ENCODE assay signal across 8 mouse cellular contexts in the genomic region with DNA sequence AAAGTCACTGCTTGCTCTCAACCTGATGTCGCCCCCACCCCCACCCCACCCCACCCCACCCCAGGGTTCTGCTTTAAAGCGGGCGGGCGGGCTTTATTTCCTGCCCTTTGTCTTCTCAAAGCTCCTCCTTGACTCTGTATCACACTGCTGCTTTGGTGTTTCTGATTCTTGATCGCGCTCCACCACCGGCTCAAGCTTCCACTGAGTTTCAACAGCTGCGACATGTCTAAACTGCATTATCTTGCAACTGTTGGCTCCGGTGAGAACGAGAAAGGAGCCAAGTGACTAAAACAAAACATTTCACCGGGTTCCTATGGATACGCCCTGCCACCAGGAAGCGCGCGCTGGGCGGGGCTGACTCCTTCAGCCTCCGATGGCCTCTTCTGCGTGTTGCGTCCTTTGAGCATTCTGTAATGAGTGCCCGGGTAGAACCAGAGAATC. TPM values are rescaled to one million over a fixed set of nuclear protein-coding genes. Genes with fewer than 3 reads are reported as not detected.
DNase-seq lines count a peak whose midpoint lies in the region; ATAC-seq and TF ChIP-seq lines count a peak whose summit lies in the region.

No protein-coding gene starts in this region.

- peak; percentile 85 for ATAC-seq in G1E (ENCODE audit: extremely low read depth, insufficient number of reproducible peaks, low FRiP score, poor library complexity, severe bottlenecking)
- ATAC-seq in heart, embryonic 13.5 days (ENCODE audit: extremely low read depth, insufficient number of reproducible peaks, low FRiP score, low TSS enrichment) = no peak
- ATAC-seq in kidney, embryonic 14.5 days (ENCODE audit: low FRiP score, low TSS enrichment) = peak; percentile 89
- ATAC-seq in lung, embryonic 15.5 days (ENCODE audit: borderline replicate concordance, extremely low read depth, low FRiP score, low TSS enrichment) = peak; percentile 81; the same call in 1 of the 2 replicates
- peak; percentile 94 for ATAC-seq in neural tube, embryonic 14.5 days (ENCODE audit: low read depth)

- peak overlapping the region; percentile 79 for H3K9ac ChIP-seq in heart, embryonic 13.5 days
- H3K9ac ChIP-seq in kidney, embryonic 14.5 days (ENCODE audit: low read depth, low read length) = peak overlapping the region; percentile 60
- H3K9ac ChIP-seq in lung, embryonic 15.5 days = peak overlapping the region; percentile 34
- peak overlapping the region; percentile 53 for H3K9ac ChIP-seq in neural tube, embryonic 14.5 days (replicated peaks; ENCODE audit: low read depth, low read length)

- no peaks in the 10 kb centered on the region for H3K27me3 ChIP-seq in G1E (ENCODE audit: insufficient read depth, low read length)
- H3K27me3 ChIP-seq in heart, embryonic 13.5 days (replicated peaks) = no peaks in the 10 kb centered on the region
- H3K27me3 ChIP-seq in kidney, embryonic 14.5 days (ENCODE audit: control insufficient read depth, insufficient read depth, low read length) = no peaks in the 10 kb centered on the region
- H3K27me3 ChIP-seq in lung, embryonic 15.5 days = no peaks in the 10 kb centered on the region
- H3K27me3 ChIP-seq in neural tube, embryonic 14.5 days (ENCODE audit: control insufficient read depth, insufficient read depth, low read length) = no peaks in the 10 kb centered on the region

- H3K9me3 ChIP-seq in G1E (replicated peaks) = no peaks in the 10 kb centered on the region
- H3K9me3 ChIP-seq in heart, embryonic 13.5 days = no peaks in the 10 kb centered on the region
- H3K9me3 ChIP-seq in kidney, embryonic 14.5 days (ENCODE audit: control insufficient read depth, low read length) = no peaks in the 10 kb centered on the region
- no peaks in the 10 kb centered on the region for H3K9me3 ChIP-seq in lung, embryonic 15.5 days
- no peaks in the 10 kb centered on the region for H3K9me3 ChIP-seq in neural tube, embryonic 14.5 days (ENCODE audit: control insufficient read depth, low read length)

- H3K27ac ChIP-seq in embryonic fibroblast, embryonic 13.5 days (ENCODE audit: insufficient read depth, low read length) = no peak overlapping the region
- H3K27ac ChIP-seq in heart, embryonic 13.5 days (replicated peaks) = peak overlapping the region; percentile 84
- peak overlapping the region; percentile 33; the same call in 1 of the 2 replicates for H3K27ac ChIP-seq in kidney, embryonic 14.5 days (ENCODE audit: low read depth, low read length)
- H3K27ac ChIP-seq in lung, embryonic 15.5 days = peak overlapping the region; percentile 79
- H3K27ac ChIP-seq in neural tube, embryonic 14.5 days (ENCODE audit: low read depth, low read length) = peak overlapping the region; percentile 82

- WGBS in heart, embryonic 13.5 days = 1% methylated on average over 20 of the region's 20 CpGs
- under 1% methylated on average over 20 of the region's 20 CpGs for WGBS in kidney, embryonic 14.5 days
- under 1% methylated on average over 20 of the region's 20 CpGs for whole genome bisulfite sequencing in lung, embryonic 15.5 days
- WGBS in neural tube, embryonic 14.5 days = under 1% methylated on average over 20 of the region's 20 CpGs

- DNase-seq in G1E (ENCODE audit: low spot score) = peak; percentile 82
- DNase-seq in brain, embryonic 14.5 days (ENCODE audit: low read depth) = peak; percentile 84
- peak; percentile 69 to 71 for DNase-seq in thymus, postnatal 36 days

- H3K4me3 ChIP-seq in G1E (ENCODE audit: low read depth, low read length) = peak overlapping the region; percentile 71
- H3K4me3 ChIP-seq in embryonic fibroblast, embryonic 13.5 days (ENCODE audit: insufficient read depth, low read length) = peak overlapping the region; percentile 57
- H3K4me3 ChIP-seq in heart, embryonic 13.5 days = peak overlapping the region; percentile 65
- peak overlapping the region; percentile 51 for H3K4me3 ChIP-seq in kidney, embryonic 14.5 days (ENCODE audit: low read length)
- H3K4me3 ChIP-seq in lung, embryonic 15.5 days = peak overlapping the region; percentile 51
- H3K4me3 ChIP-seq in neural tube, embryonic 14.5 days (ENCODE audit: low read depth, low read length) = peak overlapping the region; percentile 44

- TF ChIP-seq POLR2A in brain, embryonic 14.5 days (IDR thresholded peaks at IDR 0.05; ENCODE audit: borderline replicate concordance, extremely low read depth, insufficient read depth, insufficient read length, poor library complexity, severe bottlenecking) = no peak
- no peak for TF ChIP-seq POLR2A in embryonic fibroblast, embryonic 13.5 days (IDR thresholded peaks at IDR 0.05; ENCODE audit: low read depth, low read length)

- H3K4me1 ChIP-seq in G1E (ENCODE audit: insufficient read depth, low read depth, low read length) = peaks cover 49% of the 10 kb centered on the region
- peaks cover 2% of the 10 kb centered on the region; the same call in 1 of the 2 replicates for H3K4me1 ChIP-seq in embryonic fibroblast, embryonic 13.5 days (ENCODE audit: control insufficient read depth, insufficient read depth, low read length)
- H3K4me1 ChIP-seq in heart, embryonic 13.5 days = peaks cover 9% of the 10 kb centered on the region
- no peaks in the 10 kb centered on the region for H3K4me1 ChIP-seq in kidney, embryonic 14.5 days (ENCODE audit: control insufficient read depth, insufficient read depth, low read length)
- H3K4me1 ChIP-seq in lung, embryonic 15.5 days = peaks cover 3% of the 10 kb centered on the region; the same call in 1 of the 2 replicates
- no peaks in the 10 kb centered on the region for H3K4me1 ChIP-seq in neural tube, embryonic 14.5 days (ENCODE audit: control insufficient read depth, insufficient read depth, low read length)

- no peak for TF ChIP-seq CTCF in G1E (IDR thresholded peaks at IDR 0.05; ENCODE audit: low read depth, low read length)
- TF ChIP-seq CTCF in brain, embryonic 14.5 days (IDR thresholded peaks at IDR 0.05; ENCODE audit: borderline replicate concordance, extremely low read depth, insufficient read depth, insufficient read length) = no peak
- no peak for TF ChIP-seq CTCF in embryonic fibroblast, embryonic 13.5 days (IDR thresholded peaks at IDR 0.05; ENCODE audit: borderline replicate concordance, insufficient read depth, low read length)

- peak overlapping the region; percentile 92 for H3K4me2 ChIP-seq in heart, embryonic 13.5 days
- H3K4me2 ChIP-seq in kidney, embryonic 14.5 days (replicated peaks; ENCODE audit: low read depth, low read length) = peak overlapping the region; percentile 50
- H3K4me2 ChIP-seq in lung, embryonic 15.5 days = peak overlapping the region; percentile 83
- peak overlapping the region; percentile 72 for H3K4me2 ChIP-seq in neural tube, embryonic 14.5 days (ENCODE audit: low read depth, low read length)

- no peaks in the 10 kb centered on the region for H3K36me3 ChIP-seq in G1E (replicated peaks)
- H3K36me3 ChIP-seq in heart, embryonic 13.5 days = no peaks in the 10 kb centered on the region
- H3K36me3 ChIP-seq in kidney, embryonic 14.5 days (ENCODE audit: control insufficient read depth, insufficient read depth, low read length) = no peaks in the 10 kb centered on the region
- H3K36me3 ChIP-seq in lung, embryonic 15.5 days = no peaks in the 10 kb centered on the region
- no peaks in the 10 kb centered on the region for H3K36me3 ChIP-seq in neural tube, embryonic 14.5 days (ENCODE audit: control insufficient read depth, insufficient read depth, low read length)

RNA-seq across cellular contexts. Expression of a gene that starts 43.2 kb away (rescaled TPM):
- total RNA-seq in G1E (2014; fragmentation: Nextera tagmentation) = 18.6 and 21.1 TPM in 2 replicates
- total RNA-seq in G1E (2017) = 23.0 and 25.0 TPM in 2 replicates
- polyA plus RNA-seq in G1E (2012) = 9.6 and 10.1 TPM in 2 replicates
- polyA plus RNA-seq in brain, embryonic 14.5 days (2012; rRNA removed) = 26.5 and 26.6 TPM in 2 replicates
- polyA plus RNA-seq in embryonic fibroblast, embryonic 13.5 days (2011; ENCODE audit: insufficient read length, low read depth, missing spikeins) = 36.4 and 38.2 TPM in 2 replicates
- polyA plus RNA-seq in heart, embryonic 13.5 days (2015; fragmentation: Nextera tagmentation; extraction: Ambion mirVana) = 40.5 and 41.9 TPM in 2 replicates
- 41.3 and 55.5 TPM in 2 replicates for polyA plus RNA-seq in kidney, embryonic 14.5 days (2014; fragmentation: Nextera tagmentation; extraction: Ambion mirVana)
- polyA plus RNA-seq in lung, embryonic 15.5 days (2015; fragmentation: Nextera tagmentation; extraction: Ambion mirVana) = 60.6 and 60.8 TPM in 2 replicates
- polyA plus RNA-seq in neural tube, embryonic 14.5 days (2014; fragmentation: Nextera tagmentation; extraction: Ambion mirVana) = 47.6 and 51.5 TPM in 2 replicates

RNA-seq across cellular contexts. Expression of a gene that starts 47.6 kb away (rescaled TPM):
- 20.0 and 29.9 TPM in 2 replicates for total RNA-seq in G1E (2014; fragmentation: Nextera tagmentation)
- 8.5 and 12.2 TPM in 2 replicates for total RNA-seq in G1E (2017)
- polyA plus RNA-seq in G1E (2012) = 3.1 and 6.5 TPM in 2 replicates
- 17.6 and 20.3 TPM in 2 replicates for polyA plus RNA-seq in brain, embryonic 14.5 days (2012; rRNA removed)
- 38.8 TPM in 2 replicates for polyA plus RNA-seq in embryonic fibroblast, embryonic 13.5 days (2011; ENCODE audit: insufficient read length, low read depth, missing spikeins)
- 29.2 and 30.1 TPM in 2 replicates for polyA plus RNA-seq in heart, embryonic 13.5 days (2015; fragmentation: Nextera tagmentation; extraction: Ambion mirVana)
- polyA plus RNA-seq in kidney, embryonic 14.5 days (2014; fragmentation: Nextera tagmentation; extraction: Ambion mirVana) = 33.0 and 35.3 TPM in 2 replicates
- polyA plus RNA-seq in lung, embryonic 15.5 days (2015; fragmentation: Nextera tagmentation; extraction: Ambion mirVana) = 35.5 and 35.7 TPM in 2 replicates
- 14.4 and 19.8 TPM in 2 replicates for polyA plus RNA-seq in neural tube, embryonic 14.5 days (2014; fragmentation: Nextera tagmentation; extraction: Ambion mirVana)

RNA-seq across cellular contexts. Expression of a gene that starts 56.7 kb away (rescaled TPM):
- total RNA-seq in G1E (2014; fragmentation: Nextera tagmentation) (3.0 and 4.6 TPM in 2 replicates), G1E (2017) (1.2 and 1.3 TPM in 2 replicates)
- polyA plus RNA-seq in G1E (2012) = 9.0 and 10.9 TPM in 2 replicates
- polyA plus RNA-seq in brain, embryonic 14.5 days (2012; rRNA removed) = 28.5 and 31.1 TPM in 2 replicates
- 0.14 TPM in 1 of 2 replicates, not detected in the other for polyA plus RNA-seq in embryonic fibroblast, embryonic 13.5 days (2011; ENCODE audit: insufficient read length, low read depth, missing spikeins)
- 0.05 and 0.06 TPM in 2 replicates for polyA plus RNA-seq in heart, embryonic 13.5 days (2015; fragmentation: Nextera tagmentation; extraction: Ambion mirVana)
- polyA plus RNA-seq in kidney, embryonic 14.5 days (2014; fragmentation: Nextera tagmentation; extraction: Ambion mirVana) = 0.09 TPM in 1 of 2 replicates, not detected in the other
- 0.72 and 0.96 TPM in 2 replicates for polyA plus RNA-seq in lung, embryonic 15.5 days (2015; fragmentation: Nextera tagmentation; extraction: Ambion mirVana)
- 6.9 and 7.3 TPM in 2 replicates for polyA plus RNA-seq in neural tube, embryonic 14.5 days (2014; fragmentation: Nextera tagmentation; extraction: Ambion mirVana)
